Mouse (Mus musculus) C2C12 (cell line): ENCODE results near the gene Chn2. TPM values are rescaled to one million over a fixed set of nuclear protein-coding genes. Genes with fewer than 3 reads are reported as not detected.

Experiments
- H3K27me3 ChIP-seq: one replicate; pipeline ENCODE4 v1.6.1; 2011; ENCODE audit not compliant: control insufficient read depth, insufficient read depth, insufficient read length
- H3K36me3 ChIP-seq: one replicate; pipeline ENCODE4 v1.6.1; 2011; ENCODE audit not compliant: control insufficient read depth, insufficient read depth
- H3K4me3 ChIP-seq: one replicate; pipeline ENCODE4 v1.5.1; 2011; ENCODE audit warnings: mild to moderate bottlenecking, control low read depth; ENCODE audit not compliant: poor library complexity, insufficient read depth, severe bottlenecking
- H3K79me2 ChIP-seq: one replicate; pipeline ENCODE4 v1.6.1; 2011; ENCODE audit not compliant: control insufficient read depth, insufficient read depth
- H3K79me3 ChIP-seq: one replicate; pipeline ENCODE4 v1.6.1; 2011; ENCODE audit warnings: low read depth, control low read depth
- H3ac ChIP-seq: one replicate; pipeline ENCODE3; 2011; ENCODE audit warnings: low read depth; ENCODE audit not compliant: control insufficient read depth, insufficient read length
- CEBPB ChIP-seq: IDR thresholded peaks from one replicate; pipeline ENCODE4 v1.6.1; 2011; ENCODE audit warnings: low read depth, mild to moderate bottlenecking, control low read depth, moderate library complexity
- CTCF ChIP-seq: IDR thresholded peaks from one replicate; pipeline ENCODE4 v1.5.1; 2011; ENCODE audit not compliant: control insufficient read depth, insufficient read depth, insufficient read length
- FOSL1 ChIP-seq: IDR thresholded peaks from one replicate; pipeline ENCODE4 v1.8.0; 2011; ENCODE audit warnings: mild to moderate bottlenecking, low read length; ENCODE audit not compliant: poor library complexity, insufficient read depth, severe bottlenecking
- MAX ChIP-seq: IDR thresholded peaks from one replicate; pipeline ENCODE4 v1.6.1; 2011; ENCODE audit warnings: mild to moderate bottlenecking, control low read depth
- MYOD1 ChIP-seq: IDR thresholded peaks from one replicate; pipeline ENCODE4 v1.6.1; 2011; ENCODE audit warnings: low read depth; ENCODE audit not compliant: control insufficient read depth, insufficient read length
- MYOG ChIP-seq: IDR thresholded peaks from one replicate; pipeline ENCODE4 v1.6.1; 2011; ENCODE audit not compliant: control insufficient read depth, insufficient read length; ENCODE audit errors: extremely low read depth
- USF1 ChIP-seq: IDR thresholded peaks from one replicate; pipeline ENCODE4 v1.6.1; 2011; ENCODE audit warnings: low read depth, mild to moderate bottlenecking, control low read depth, moderate library complexity
- polyA plus RNA-seq: library from polyadenylated mRNA; unstranded; fragments of >200 nt; fragmentation: generic; extraction: Trizol; gene quantifications from one replicate; pipeline ENCODE4 v1.2.1, GENCODE M21; 2012; ENCODE audit warnings: missing spikeins

Chn2 gene
- polyA plus RNA-seq, 1 experiment: 6.4 TPM

DNA sequence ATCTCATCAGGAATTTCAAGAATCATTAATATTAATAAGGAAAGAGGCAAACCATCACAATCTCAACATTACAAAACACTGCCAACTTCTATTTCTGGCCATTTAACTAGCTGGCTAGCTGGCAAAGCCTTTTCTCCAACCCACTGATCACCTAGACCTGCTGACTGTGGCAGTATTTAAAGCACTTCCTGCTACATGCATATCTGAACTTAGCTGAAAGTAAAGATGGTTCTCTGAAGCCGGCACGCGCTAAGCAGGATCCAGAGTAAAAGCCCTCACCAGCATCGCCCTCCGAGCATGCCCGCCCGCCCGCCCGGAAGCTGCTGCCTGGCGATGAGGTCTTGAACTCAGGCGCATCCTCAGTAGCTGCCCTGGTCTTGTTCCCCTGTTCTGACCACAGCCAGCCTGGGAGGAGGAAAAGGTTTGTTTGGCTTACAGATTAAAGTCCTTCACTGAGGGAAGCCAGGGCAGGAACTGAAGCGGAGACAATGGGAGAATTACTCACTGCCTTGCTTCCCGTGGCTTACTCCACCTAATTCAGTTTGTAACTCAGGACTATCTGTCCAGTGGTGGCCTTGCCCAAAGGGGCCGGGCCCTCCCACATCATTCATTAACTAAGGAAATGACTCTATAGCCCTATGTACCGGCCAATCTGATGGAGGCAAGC, 18.1 kb upstream of the Chn2 start:
- Histone ChIP-seq H3K79me2 (no peaks in the 10 kb centered on the region), H3K36me3 (no peaks in the 10 kb centered on the region), H3K4me3 (no peak overlapping the region), H3K79me3 (no peaks in the 10 kb centered on the region), H3K27me3 (no peaks in the 10 kb centered on the region), H3ac (no peak overlapping the region)
- TF ChIP-seq MAX (no peak), MYOG (no peak), CEBPB (no peak), CTCF (no peak), USF1 (no peak), FOSL1 (no peak), MYOD1 (no peak)

DNA sequence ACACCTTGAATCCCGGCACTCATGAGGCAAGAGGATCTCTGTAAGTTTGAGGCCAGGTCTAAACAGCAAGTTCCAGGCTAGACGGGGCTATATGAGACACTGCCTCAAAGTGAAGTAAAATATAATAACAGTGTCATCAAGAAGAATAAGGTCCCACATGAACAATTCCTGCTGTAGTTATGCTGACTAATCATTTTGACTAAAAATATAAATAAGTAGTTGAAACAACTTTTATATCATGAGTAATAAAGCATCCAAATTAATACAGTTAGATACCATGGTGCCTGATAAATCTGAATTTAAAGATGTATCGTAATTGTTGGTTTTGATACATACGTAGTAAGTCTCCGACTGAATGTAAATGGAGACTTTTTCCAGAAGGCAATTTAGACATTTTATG, 15.5 kb upstream of the Chn2 start:
- no peaks in the 10 kb centered on the region for H3K79me3 ChIP-seq
- H3K79me2 ChIP-seq: no peaks in the 10 kb centered on the region
- no peak for TF ChIP-seq CTCF
- TF ChIP-seq CEBPB: no peak
- TF ChIP-seq MYOG: no peak
- H3K27me3 ChIP-seq: no peaks in the 10 kb centered on the region
- no peak overlapping the region for H3K4me3 ChIP-seq
- no peak overlapping the region for H3ac ChIP-seq
- no peaks in the 10 kb centered on the region for H3K36me3 ChIP-seq

DNA sequence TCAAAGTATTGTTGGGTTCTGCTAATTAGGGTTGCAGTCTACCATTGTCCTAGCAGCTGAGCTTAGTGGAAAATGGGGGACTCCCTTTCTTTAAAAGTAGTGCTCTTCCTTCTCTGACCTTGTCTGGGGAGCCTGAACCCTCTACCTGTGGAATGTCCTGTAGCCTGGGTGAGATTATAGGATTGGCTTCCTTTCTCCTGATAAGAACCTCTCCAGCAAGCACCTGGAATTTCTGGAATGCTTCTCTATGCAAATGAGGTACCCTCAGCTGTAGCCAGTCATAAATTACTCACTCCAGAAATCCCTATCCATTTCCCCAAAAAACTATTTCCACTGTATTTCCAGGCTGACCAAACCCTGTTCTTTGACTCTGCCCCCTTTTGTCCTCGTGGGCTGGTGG, 10.6 kb upstream of the Chn2 start:
- TF ChIP-seq MAX (no peak), CTCF (no peak)
- no peak overlapping the region for H3K4me3 ChIP-seq
- H3K36me3 ChIP-seq: no peaks in the 10 kb centered on the region
- H3K27me3 ChIP-seq: no peaks in the 10 kb centered on the region
- no peaks in the 10 kb centered on the region for H3K79me2 ChIP-seq
- H3ac ChIP-seq: no peak overlapping the region
- H3K79me3 ChIP-seq: no peaks in the 10 kb centered on the region

GRCm38 (mm10) chr6:54030351-54030750, 9.0 kb upstream of the Chn2 start:
- no peak for TF ChIP-seq MAX

GRCm38 (mm10) chr6:54030776-54031175, 8.6 kb upstream of the Chn2 start:
- H3K36me3 ChIP-seq: no peaks in the 10 kb centered on the region
- H3K79me3 ChIP-seq: no peaks in the 10 kb centered on the region
- H3K4me3 ChIP-seq: no peak overlapping the region
- no peak for TF ChIP-seq MYOG
- no peak for TF ChIP-seq MAX
- TF ChIP-seq FOSL1: no peak
- TF ChIP-seq CTCF: no peak
- TF ChIP-seq MYOD1: no peak
- no peak for TF ChIP-seq USF1
- TF ChIP-seq CEBPB: no peak
- H3K27me3 ChIP-seq: no peaks in the 10 kb centered on the region
- no peaks in the 10 kb centered on the region for H3K79me2 ChIP-seq
- H3ac ChIP-seq: no peak overlapping the region

More at GRCm38 (mm10) chr6:54030351-54030750, 9.0 kb upstream of the Chn2 start:
- Histone ChIP-seq H3K4me3 (no peak overlapping the region), H3K79me2 (no peaks in the 10 kb centered on the region), H3K27me3 (no peaks in the 10 kb centered on the region), H3K36me3 (no peaks in the 10 kb centered on the region), H3ac (no peak overlapping the region), H3K79me3 (no peaks in the 10 kb centered on the region)

- no peak overlapping the region for H3K4me3 ChIP-seq
- H3ac ChIP-seq: no peak overlapping the region
- no peaks in the 10 kb centered on the region for H3K36me3 ChIP-seq
- H3K79me2 ChIP-seq: no peaks in the 10 kb centered on the region
- TF ChIP-seq FOSL1 (no peak), CTCF (peak; percentile 82)
- H3K79me3 ChIP-seq: no peaks in the 10 kb centered on the region
- H3K27me3 ChIP-seq: no peaks in the 10 kb centered on the region
These were observed 4.9 kb upstream of the Chn2 start for GRCm38 (mm10) chr6:54034471-54034870.
